Comparison of ENCODE assay signal across 8 mouse cellular contexts in genomic region chr4:97745296-97746105, GRCm38 (mm10). TPM values are rescaled to one million over a fixed set of nuclear protein-coding genes. Genes with fewer than 3 reads are reported as not detected.
DNase-seq lines count a peak whose midpoint lies in the region; ATAC-seq and TF ChIP-seq lines count a peak whose summit lies in the region.

No protein-coding gene starts in this region.

- 8% methylated on average over 32 of the region's 32 CpGs for WGBS in lung, embryonic 15.5 days

- H3K4me2 ChIP-seq in lung, embryonic 15.5 days = peak overlapping the region; percentile 67

- no peak for DNase-seq in ES-E14 (ENCODE audit: low read depth, low spot score)
- peak; percentile 82 for DNase-seq in cerebellum, adult 8-10 months
- peak; percentile 36 for DNase-seq in layer of hippocampus, adult 9-10 months (ENCODE audit: low spot score)
- DNase-seq in ovary, postnatal 14 days (ENCODE audit: low spot score) = peak; percentile 71
- peak; percentile 57 to 79 for DNase-seq in thymus, postnatal 10 days (ENCODE audit: low spot score in 2 of 2)

- H3K4me3 ChIP-seq in ES-E14 (ENCODE audit: insufficient read depth in 1 of 2, low read depth in 1 of 2, low read length in 2 of 2, poor library complexity in 1 of 2, severe bottlenecking in 1 of 2) = peak overlapping the region; percentile 37 to 55
- peak overlapping the region; percentile 36 for H3K4me3 ChIP-seq in lung, embryonic 15.5 days

- H3K27ac ChIP-seq in ES-E14 (ENCODE audit: insufficient read depth, low read depth, low read length, poor library complexity, severe bottlenecking) = no peak overlapping the region
- no peak overlapping the region for H3K27ac ChIP-seq in lung, embryonic 15.5 days

- no peaks in the 10 kb centered on the region for H3K9me3 ChIP-seq in ES-E14 (ENCODE audit: control insufficient read depth, insufficient read depth, low read depth, low read length)
- H3K9me3 ChIP-seq in lung, embryonic 15.5 days = no peaks in the 10 kb centered on the region

- peak; percentile 95 for ATAC-seq in frontal cortex, adult (ENCODE audit: low TSS enrichment)
- peak; percentile 90 to 92 for ATAC-seq in hematopoietic stem cell, adult 5-6 weeks (replicated peaks in 1 of 2; ENCODE audit: insufficient read depth in 1 of 2, low FRiP score in 2 of 2, low TSS enrichment in 1 of 2, low read depth in 1 of 2, poor library complexity in 2 of 2, severe bottlenecking in 2 of 2)
- ATAC-seq in lung, embryonic 15.5 days (ENCODE audit: borderline replicate concordance, extremely low read depth, low FRiP score, low TSS enrichment) = peak; percentile 64; the same call in 1 of the 2 replicates

- H3K36me3 ChIP-seq in ES-E14 (ENCODE audit: control insufficient read depth, insufficient read depth, low read length, poor library complexity, severe bottlenecking) = no peaks in the 10 kb centered on the region
- no peaks in the 10 kb centered on the region for H3K36me3 ChIP-seq in lung, embryonic 15.5 days

- H3K4me1 ChIP-seq in ES-E14 (ENCODE audit: control insufficient read depth in 2 of 2, insufficient read depth in 2 of 2, low read length in 2 of 2, poor library complexity in 1 of 2) = no peaks in the 10 kb centered on the region
- peaks cover 8% of the 10 kb centered on the region; the same call in 1 of the 2 replicates for H3K4me1 ChIP-seq in lung, embryonic 15.5 days

- in situ Hi-C loops in ES-E14 (cut with MboI; ENCODE audit: low sequenced_read_pairs in 2 of 2, unreplicated experiment in 2 of 2) = loop anchor here in 1 of 2 experiments (10.0 kb wide), 1 partner anchor 181 kb away; no protein-coding TSS in a partner anchor

- H3K27me3 ChIP-seq in lung, embryonic 15.5 days = no peaks in the 10 kb centered on the region

- H3K9ac ChIP-seq in ES-E14 (ENCODE audit: insufficient read depth, low read depth, low read length, poor library complexity, severe bottlenecking) = peak overlapping the region; percentile 15; the same call in 1 of the 2 replicates
- H3K9ac ChIP-seq in lung, embryonic 15.5 days = peak overlapping the region; percentile 41

TF ChIP-seq in ES-E14, 5 proteins besides CTCF, POLR2A, EP300 and RAD21:
- TF ChIP-seq ZC3H11A (IDR thresholded peaks at IDR 0.05; ENCODE audit: borderline replicate concordance, low read depth, low read length) (peak; percentile 48), MAFK (IDR thresholded peaks at IDR 0.05; ENCODE audit: insufficient read depth, low read depth, low read length) (no peak)

RNA-seq across cellular contexts. Expression of gene Nfia, which starts 27.0 kb away (rescaled TPM):
- 0.26 and 0.27 TPM in 2 replicates for total RNA-seq in ES-E14 (2012; rRNA removed)
- total RNA-seq in hematopoietic stem cell, adult 5-6 weeks (2017) = 16.8 and 16.9 TPM in 2 replicates
- polyA plus RNA-seq in lung, embryonic 15.5 days (2015; fragmentation: Nextera tagmentation; extraction: Ambion mirVana) = 44.8 and 50.2 TPM in 2 replicates

RNA-seq across cellular contexts. Expression of gene E130114P18Rik, which starts 32.4 kb away (rescaled TPM):
- not detected in 2 replicates for total RNA-seq in ES-E14 (2012; rRNA removed)
- total RNA-seq in hematopoietic stem cell, adult 5-6 weeks (2017) = not detected in 2 replicates
- 0.44 and 0.99 TPM in 2 replicates for polyA plus RNA-seq in lung, embryonic 15.5 days (2015; fragmentation: Nextera tagmentation; extraction: Ambion mirVana)

Comparison
In these comparisons a context has a peak if more than half of its experiments do, and no peak if none do; other contexts are left out.
1. RNA of gene Nfia, which starts 27.0 kb away (total RNA-seq): 16.8 to 16.9 TPM in hematopoietic stem cell, adult 5-6 weeks; 0.26 to 0.27 TPM in ES-E14; every median in the first group is over 10 times any median in the second.
2. Peak in every context shown above with its lines, with median percentiles within 50 percentile points of each other: ATAC-seq.